Mouse (Mus musculus) liver, postnatal 0 days (tissue): ENCODE data around the gene Wwox.

Experiments
- CTCF ChIP-seq: sonication (generic); IDR thresholded peaks from 2 replicates; pipeline ENCODE4 v1.5.1; 2016; ENCODE audit warnings: antibody characterized with exemption, low read depth
- EP300 ChIP-seq: IDR thresholded peaks from 2 replicates; pipeline ENCODE4 v1.6.1; 2016; ENCODE audit warnings: antibody characterized with exemption, low read depth, mild to moderate bottlenecking

DNA sequence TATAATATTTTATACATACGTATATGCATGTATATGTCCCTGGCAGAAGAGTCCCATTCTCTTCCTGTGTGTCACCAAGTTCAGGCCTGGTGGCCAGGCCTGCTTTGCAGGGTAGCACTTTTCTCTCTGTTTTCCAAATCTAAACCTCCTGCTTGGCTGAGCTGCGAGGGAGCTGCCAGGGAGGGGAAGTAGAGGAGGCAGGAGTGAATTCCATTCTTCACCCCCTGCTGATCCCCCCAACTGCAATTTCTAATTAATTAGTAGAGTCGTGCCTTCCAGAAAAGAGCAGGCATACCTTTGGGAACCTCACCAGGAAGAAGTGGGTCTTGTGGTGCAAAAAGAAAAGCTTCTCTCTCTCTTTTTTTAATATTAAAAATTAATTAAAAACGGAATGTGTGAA lies 599.0 kb downstream of the Wwox start:
- TF ChIP-seq CTCF (no peak), EP300 (no peak)
